Mouse (Mus musculus): ENCODE measurements around the gene Vti1a.
A peak's percentile ranks its signal among the peaks of the same experiment; 100 is the strongest.

Vti1a gene

GRCm38 (mm10) chr19:55520236-55520635 lies 204.1 kb downstream of the Vti1a start:
- no peak for DNase-seq (ENCODE audit: low spot score in 2 of 2)

DNA sequence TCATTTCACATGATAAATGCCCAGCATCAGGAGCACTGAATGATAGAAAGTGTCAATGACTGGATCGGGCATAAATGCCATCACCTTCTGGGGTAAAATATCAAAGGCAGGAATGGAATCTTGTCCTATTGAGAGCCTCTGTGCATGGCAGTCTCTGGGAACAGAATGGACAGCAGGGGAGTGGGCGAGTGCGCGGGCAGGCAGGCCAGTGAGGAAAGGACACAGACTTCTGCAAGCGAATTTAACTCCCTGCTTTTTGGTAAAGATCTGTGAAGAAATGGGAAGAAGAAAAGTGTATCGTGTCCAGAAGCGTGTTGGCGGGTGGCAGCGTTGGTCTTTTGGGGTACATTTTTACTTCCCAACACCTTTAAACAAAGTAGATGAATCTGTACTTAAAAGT lies 207.2 kb downstream of the Vti1a start:
- DNase-seq (ENCODE audit: low spot score in 2 of 2): no peak

DNA sequence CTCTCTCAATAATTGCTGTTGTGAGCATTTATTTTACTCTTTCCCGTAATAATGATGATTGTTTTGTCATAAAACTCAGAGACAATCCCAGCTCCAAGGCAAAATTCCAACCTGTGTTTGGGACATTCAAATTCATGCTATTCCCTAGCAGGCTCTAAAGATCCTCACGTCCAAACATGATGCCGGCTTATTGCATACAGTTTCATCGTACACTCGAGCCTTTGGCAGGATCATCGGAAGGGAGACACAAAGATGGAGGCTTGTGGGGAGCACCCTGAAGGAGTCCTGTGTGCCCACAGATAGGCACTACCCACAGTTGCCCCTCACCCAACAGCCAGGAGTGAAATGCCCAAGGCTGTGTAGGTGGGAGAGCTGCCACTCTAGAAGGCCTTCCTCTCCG lies 208.3 kb downstream of the Vti1a start:
- DNase-seq (ENCODE audit: low spot score in 2 of 2): no peak

GRCm38 (mm10) chr19:55525056-55525455 lies 209.0 kb downstream of the Vti1a start:
- DNase-seq (ENCODE audit: low spot score in 2 of 2): no peak

GRCm38 (mm10) chr19:55526717-55527235 lies 210.7 kb downstream of the Vti1a start:
- no peak for DNase-seq (ENCODE audit: low spot score in 2 of 2)

- no peak for DNase-seq (ENCODE audit: low spot score in 2 of 2)
These were observed 213.9 kb downstream of the Vti1a start for GRCm38 (mm10) chr19:55530041-55530440.

DNA sequence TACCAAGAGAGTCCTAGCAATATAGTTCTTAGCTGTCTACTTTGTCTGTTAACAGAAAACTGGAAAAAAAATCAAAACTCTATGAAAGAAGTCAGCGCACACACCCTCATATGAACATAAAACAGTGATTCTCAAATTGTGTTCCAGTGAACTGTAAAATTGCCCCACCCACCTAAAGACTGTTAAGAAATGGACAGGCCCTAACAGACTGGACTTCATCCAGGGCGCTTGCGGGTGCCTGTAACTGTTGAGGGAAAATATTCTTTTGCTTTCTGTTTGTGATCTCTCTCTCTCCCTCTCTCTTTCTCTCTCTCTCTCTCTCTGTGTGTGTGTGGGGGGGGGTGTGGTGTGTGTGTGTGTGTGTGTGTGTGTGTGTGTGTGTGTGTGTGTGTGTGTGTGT lies 216.6 kb downstream of the Vti1a start:
- DNase-seq (ENCODE audit: low spot score in 2 of 2): no peak

DNA sequence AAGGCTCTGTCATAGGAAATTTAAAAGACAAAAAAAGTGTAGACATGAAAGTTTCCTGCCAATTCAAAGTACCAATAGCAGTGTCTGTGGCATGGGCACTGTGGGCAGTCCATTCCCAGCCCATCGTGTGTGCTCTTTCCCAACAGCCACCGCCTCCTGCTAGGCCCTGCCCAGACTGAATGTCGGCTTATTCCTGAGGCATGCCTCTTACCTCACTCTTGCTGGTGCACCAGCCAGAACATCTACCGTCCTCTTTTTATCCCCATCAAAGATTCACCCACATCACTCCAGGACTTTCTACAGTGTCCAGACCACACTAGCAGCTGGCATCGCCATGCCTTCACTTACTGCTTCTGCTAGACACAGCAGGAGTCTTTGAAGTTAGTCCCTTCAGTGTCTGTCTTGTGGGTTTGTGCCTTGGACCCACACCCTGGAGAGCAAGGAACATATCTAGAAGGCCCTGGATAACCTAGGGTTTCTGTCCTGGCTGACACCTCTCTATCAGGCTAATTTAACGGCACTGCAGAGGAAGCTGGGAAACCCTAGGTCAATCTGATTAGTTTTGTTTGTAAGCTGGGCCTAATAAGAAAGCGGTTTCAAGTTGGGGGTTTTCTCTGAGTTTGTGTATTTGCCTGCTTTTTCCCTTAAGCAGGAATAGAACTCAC lies 220.3 kb downstream of the Vti1a start:
- no peak for DNase-seq (ENCODE audit: low spot score in 2 of 2)

DNA sequence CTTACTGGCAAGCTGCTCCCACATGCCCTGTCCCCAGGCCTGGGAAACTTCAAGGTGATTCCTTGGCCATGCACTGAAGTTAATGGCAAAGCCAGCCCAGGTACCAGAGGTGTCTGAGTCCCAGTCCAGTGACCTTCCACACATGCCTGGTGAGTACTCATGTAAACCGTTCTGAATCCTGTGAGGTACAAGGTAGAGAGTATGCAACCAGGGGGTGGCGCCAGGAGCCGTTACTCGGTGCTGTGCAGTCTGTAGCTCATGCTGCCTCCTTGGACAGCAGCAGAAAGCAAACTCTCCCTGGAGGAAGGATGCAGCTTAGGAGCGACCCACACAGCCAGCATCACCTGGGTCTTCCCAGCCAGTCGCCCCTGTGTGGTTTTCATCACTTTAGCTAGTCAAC lies 221.6 kb downstream of the Vti1a start:
- no peak for DNase-seq (ENCODE audit: low spot score in 2 of 2)

DNA sequence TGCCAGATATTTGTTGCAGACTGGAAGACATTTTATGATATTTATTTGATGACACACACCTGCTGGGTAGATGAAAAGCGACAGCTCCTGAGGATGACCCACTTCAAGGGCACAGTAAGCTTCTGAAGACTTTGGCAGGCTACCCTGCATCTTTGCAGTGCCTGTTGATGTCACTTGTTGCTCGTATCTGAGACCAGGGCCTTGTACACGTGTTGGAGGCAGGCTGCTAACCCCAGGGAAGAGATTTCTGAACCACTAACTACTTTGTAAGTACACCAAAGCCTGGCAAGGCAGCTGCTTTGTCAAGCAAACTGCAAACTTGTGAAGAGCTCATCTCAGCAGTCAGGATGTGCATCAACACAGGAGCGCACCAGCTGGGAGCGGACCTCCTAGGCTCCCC lies 225.5 kb downstream of the Vti1a start:
- DNase-seq (ENCODE audit: low spot score in 2 of 2): no peak

GRCm38 (mm10) chr19:55542461-55542860 lies 226.4 kb downstream of the Vti1a start:
- no peak for DNase-seq (ENCODE audit: low spot score in 2 of 2)

DNA sequence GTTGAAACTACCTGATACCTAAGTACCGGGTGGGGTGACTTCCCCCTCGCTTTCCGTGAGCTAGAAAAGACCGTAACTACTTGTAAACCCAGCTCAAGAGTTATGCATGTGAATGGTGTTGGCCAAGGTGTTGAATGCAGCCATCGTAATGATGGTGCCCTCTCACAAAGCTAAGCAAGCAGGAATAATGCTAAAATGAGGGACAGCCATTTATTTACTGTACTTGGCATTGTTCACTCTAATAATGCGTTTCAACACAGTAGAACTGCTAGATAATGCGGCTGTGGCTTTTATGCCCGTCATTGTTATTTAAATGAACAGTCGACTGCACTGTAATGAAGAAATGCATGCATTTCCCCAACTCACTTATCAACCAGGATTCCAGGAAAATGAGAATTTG lies 227.1 kb downstream of the Vti1a start:
- DNase-seq (ENCODE audit: low spot score in 2 of 2): no peak

DNA sequence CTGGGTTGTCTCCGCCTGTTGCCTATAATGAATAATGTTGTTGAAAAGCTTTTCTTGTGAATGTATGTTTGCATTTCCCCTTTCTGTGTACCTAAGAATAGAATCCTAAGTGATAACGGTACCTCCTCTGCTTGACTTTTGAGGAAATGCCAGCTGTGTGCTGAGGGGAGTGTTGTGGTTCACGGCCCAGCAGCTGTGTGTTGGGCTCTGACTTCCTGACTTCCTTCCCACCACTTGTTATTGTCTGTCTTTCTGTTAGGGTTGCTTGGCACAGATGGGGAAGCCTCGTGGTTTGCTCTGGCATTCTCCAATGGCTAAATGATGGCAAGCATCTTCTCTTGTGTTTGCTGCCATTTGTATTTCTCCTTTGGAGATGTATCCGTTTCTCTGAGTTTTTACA lies 228.4 kb downstream of the Vti1a start:
- DNase-seq (ENCODE audit: low spot score in 2 of 2): no peak

GRCm38 (mm10) chr19:55545529-55545928 lies 229.4 kb downstream of the Vti1a start:
- DNase-seq (ENCODE audit: low spot score in 2 of 2): peak; percentile 49 to 88

DNA sequence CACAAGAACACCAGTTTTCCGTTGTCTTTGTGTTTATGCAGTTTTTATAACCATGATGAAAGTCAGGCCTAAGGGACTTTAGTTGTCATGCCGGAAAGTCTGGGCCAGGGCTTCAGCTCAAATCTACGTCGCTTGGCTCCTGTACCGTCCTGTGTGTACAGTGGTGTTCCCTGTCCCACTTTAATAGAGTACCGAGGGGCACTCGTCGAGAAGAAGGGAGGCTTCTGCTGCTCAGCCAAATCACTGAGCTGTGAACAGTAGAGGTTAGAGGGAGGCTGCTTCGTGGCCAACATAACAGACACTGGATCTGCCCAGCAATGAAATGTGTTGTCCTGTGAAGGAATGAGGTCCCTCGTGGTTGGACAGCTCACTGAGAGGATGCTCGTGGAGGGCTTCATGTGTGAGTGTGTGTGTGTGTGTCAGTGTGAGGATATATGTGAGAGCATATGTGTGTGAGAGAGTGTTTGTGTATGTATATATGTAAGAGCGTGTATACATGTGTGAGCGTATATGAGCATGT lies 230.0 kb downstream of the Vti1a start:
- DNase-seq (ENCODE audit: low spot score in 2 of 2): no peak

GRCm38 (mm10) chr19:55548206-55548605 lies 232.1 kb downstream of the Vti1a start:
- DNase-seq (ENCODE audit: low spot score in 2 of 2): no peak

DNA sequence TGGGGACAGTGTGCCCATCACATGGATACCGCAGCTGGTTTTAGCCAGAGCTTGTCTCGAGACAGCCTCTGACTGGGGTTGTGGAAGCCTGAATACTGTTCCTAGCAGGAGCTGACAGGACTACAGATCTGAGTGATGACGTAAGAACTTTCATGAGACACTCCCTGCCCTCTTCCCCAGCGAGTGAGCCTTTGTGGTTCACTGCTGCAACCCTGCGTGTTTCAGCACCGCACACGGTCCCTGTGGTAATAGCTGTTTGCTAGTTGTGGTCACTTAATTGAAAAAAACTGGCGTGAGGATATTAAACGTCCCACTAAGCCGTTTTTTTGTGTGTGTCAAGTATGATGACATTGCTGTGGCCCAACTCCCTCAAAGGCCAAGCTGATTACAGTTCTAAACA lies 232.6 kb downstream of the Vti1a start:
- no peak for DNase-seq (ENCODE audit: low spot score in 2 of 2)

- no peak for DNase-seq (ENCODE audit: low spot score in 2 of 2)
These were observed 234.1 kb downstream of the Vti1a start for GRCm38 (mm10) chr19:55550176-55550575.

GRCm38 (mm10) chr19:55552339-55552738 lies 236.2 kb downstream of the Vti1a start:
- no peak for DNase-seq (ENCODE audit: low spot score in 2 of 2)

GRCm38 (mm10) chr19:55552861-55553260 lies 236.8 kb downstream of the Vti1a start:
- no peak for DNase-seq (ENCODE audit: low spot score in 2 of 2)

DNA sequence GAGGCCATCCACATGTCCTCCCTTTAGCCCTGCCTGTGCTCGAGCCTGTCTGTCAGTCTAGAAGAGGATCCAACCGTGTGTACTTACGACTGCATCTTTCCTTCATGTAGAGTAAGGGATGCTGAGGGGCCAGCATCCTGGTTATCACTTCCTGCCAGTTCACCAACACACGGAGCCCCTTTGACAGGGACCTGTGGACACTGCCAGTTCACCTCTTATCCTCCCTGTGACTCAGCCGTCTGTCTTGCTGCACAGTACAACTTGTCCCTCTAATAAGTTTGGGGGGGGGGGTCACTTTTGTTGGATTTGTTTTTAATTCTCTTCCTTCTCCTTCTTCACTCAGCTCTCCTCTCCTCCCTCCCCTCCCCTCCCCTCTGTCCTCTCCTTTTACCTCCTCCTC lies 238.2 kb downstream of the Vti1a start:
- no peak for DNase-seq (ENCODE audit: low spot score in 2 of 2)

DNA sequence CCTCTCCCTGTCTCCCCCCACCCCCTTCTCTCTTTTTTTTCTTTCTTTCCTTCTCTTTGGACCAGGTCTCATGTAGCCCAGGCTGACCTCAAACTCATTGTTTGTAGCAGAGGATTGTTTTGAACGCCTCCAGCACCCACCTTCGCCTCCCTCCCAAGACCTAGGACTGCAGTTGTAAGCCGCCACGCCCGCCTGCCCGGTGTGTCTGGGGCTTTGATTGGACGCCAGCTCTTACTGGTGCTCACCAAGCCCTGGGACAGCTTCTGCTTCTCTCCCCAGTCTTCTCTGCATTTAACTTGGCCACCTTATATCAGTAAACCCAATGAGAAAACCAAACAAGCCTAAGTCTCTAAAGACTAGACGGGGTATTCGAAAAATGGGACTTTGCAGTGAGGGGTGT lies 238.6 kb downstream of the Vti1a start:
- no peak for DNase-seq (ENCODE audit: low spot score in 2 of 2)

- DNase-seq (ENCODE audit: low spot score in 2 of 2): no peak
These were observed 240.3 kb downstream of the Vti1a start for GRCm38 (mm10) chr19:55556168-55556999.
